Mouse (Mus musculus) heart, embryonic 15.5 days (tissue): Measurements from ENCODE around the gene Gm28553. TPM values are rescaled to one million over a fixed set of nuclear protein-coding genes. Genes with fewer than 3 reads are reported as not detected.
"Not testable (repeated sequence)": the region's sequence is repeated elsewhere in the genome, so short reads cannot be mapped to it uniquely, and the experiment has no call there.

Experiments
- ATAC-seq: fragments of 200-750 bp; cut with Nextera tagmentation; replicated peaks from 2 replicates; pipeline ENCODE4 v1.8.0; 2017; ENCODE audit warnings: low read depth, moderate TSS enrichment; ENCODE audit not compliant: insufficient number of reproducible peaks, insufficient read depth, low FRiP score
- H3K27ac ChIP-seq: fragments of 300-500 bp; sonication (generic); 2 replicates; pipeline ENCODE4 v1.5.1; 2015; ENCODE audit warnings: mild to moderate bottlenecking, inconsistent platforms
- H3K27me3 ChIP-seq: fragments of 300-500 bp; sonication (generic); 2 replicates; pipeline ENCODE4 v1.6.1; 2015; ENCODE audit warnings: inconsistent platforms
- H3K36me3 ChIP-seq: fragments of 300-500 bp; sonication (generic); 2 replicates; pipeline ENCODE4 v1.6.1; 2015; ENCODE audit warnings: mild to moderate bottlenecking, inconsistent platforms
- H3K4me1 ChIP-seq: fragments of 300-500 bp; sonication (generic); replicated peaks from 2 replicates; pipeline ENCODE4 v1.6.1; 2015; ENCODE audit warnings: inconsistent platforms
- H3K4me2 ChIP-seq: fragments of 300-500 bp; sonication (generic); 2 replicates; pipeline ENCODE4 v1.6.1; 2015; ENCODE audit warnings: inconsistent platforms, mild to moderate bottlenecking, moderate library complexity
- H3K4me3 ChIP-seq: fragments of 300-500 bp; sonication (generic); 2 replicates; pipeline ENCODE4 v1.5.1; 2015; ENCODE audit warnings: mild to moderate bottlenecking, inconsistent platforms
- H3K9ac ChIP-seq: fragments of 300-500 bp; sonication (generic); 2 replicates; pipeline ENCODE4 v1.6.1; 2015; ENCODE audit warnings: mild to moderate bottlenecking, inconsistent platforms
- H3K9me3 ChIP-seq: fragments of 300-500 bp; sonication (generic); replicated peaks from 2 replicates; pipeline ENCODE4 v1.6.1; 2016; ENCODE audit warnings: inconsistent platforms
- WGBS: fragments of 180-500 bp; shearing (Covaris S2); methylation state at CpG from one replicate; pipeline ENCODE4 v1.1.7; 2015; ENCODE audit warnings: mixed read lengths; 5-methylcytosine and 5-hydroxymethylcytosine counted together
- polyA plus RNA-seq: library from polyadenylated mRNA; unstranded; fragments of >200 nt; fragmentation: Nextera tagmentation; extraction: Ambion mirVana; gene quantifications from 2 replicates; pipeline ENCODE4 v1.2.1, GENCODE M21; 2015

Gene Gm28553
- polyA plus RNA-seq, result not detected in 2 replicates

DNA sequence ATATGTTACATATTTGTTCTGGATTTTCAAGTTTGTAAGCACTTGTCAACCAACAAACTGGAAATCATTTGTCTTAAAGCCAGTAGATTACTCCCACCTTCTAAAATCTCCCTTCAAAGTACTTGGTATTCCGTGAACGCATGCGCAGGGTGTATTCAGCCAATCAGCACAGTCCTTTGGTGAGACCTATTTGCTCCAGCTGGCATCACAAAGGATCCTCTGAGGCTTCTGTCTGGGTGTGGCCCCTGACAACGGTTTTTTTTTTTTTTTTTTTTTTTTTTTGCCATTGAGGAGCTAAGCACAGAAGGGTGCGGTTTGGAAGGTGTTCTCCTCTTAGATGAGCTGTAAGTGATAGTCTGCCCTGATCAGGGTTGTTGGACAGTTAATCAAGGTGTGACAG lies at the start of gene Gm28553:
Gene Gm28553 (plus strand): TSS at position 301 of the 400 bp plus-strand sequence.
- not testable (repeated sequence) for ATAC-seq, H3K4me2 ChIP-seq, H3K27me3 ChIP-seq, H3K36me3 ChIP-seq, H3K27ac ChIP-seq, H3K4me1 ChIP-seq, H3K9ac ChIP-seq, H3K9me3 ChIP-seq, H3K4me3 ChIP-seq
- no CpG with 5 or more reads among the region's 5 CpGs for WGBS
